Mouse (Mus musculus) hindbrain, embryonic 12.5 days (tissue): ENCODE results near the gene Gja4. TPM values are rescaled to one million over a fixed set of nuclear protein-coding genes. Genes with fewer than 3 reads are reported as not detected.

ENCODE experiments used
- ATAC-seq: fragments of 200-750 bp; cut with Nextera tagmentation; 2 replicates; pipeline ENCODE4 v1.8.0; 2017; ENCODE audit warnings: moderate TSS enrichment; ENCODE audit not compliant: low FRiP score
- H3K27ac ChIP-seq: fragments of 300-500 bp; sonication (generic); 2 replicates; pipeline ENCODE4 v1.5.1; 2016; ENCODE audit warnings: mild to moderate bottlenecking
- H3K27me3 ChIP-seq: fragments of 300-500 bp; sonication (generic); 2 replicates; pipeline ENCODE4 v1.6.1; 2016; ENCODE audit warnings: mild to moderate bottlenecking
- H3K36me3 ChIP-seq: fragments of 300-500 bp; sonication (generic); 2 replicates; pipeline ENCODE4 v1.6.1; 2016; ENCODE audit warnings: mild to moderate bottlenecking
- H3K4me1 ChIP-seq: fragments of 300-500 bp; sonication (generic); 2 replicates; pipeline ENCODE4 v1.6.1; 2016
- H3K4me2 ChIP-seq: fragments of 300-500 bp; sonication (generic); replicated peaks from 2 replicates; pipeline ENCODE4 v1.6.1; 2016; ENCODE audit warnings: mild to moderate bottlenecking
- H3K4me3 ChIP-seq: fragments of 300-500 bp; sonication (generic); 2 replicates; pipeline ENCODE4 v1.5.1; 2016; ENCODE audit warnings: mild to moderate bottlenecking
- H3K9ac ChIP-seq: fragments of 300-500 bp; sonication (generic); 2 replicates; pipeline ENCODE4 v1.6.1; 2016; ENCODE audit warnings: mild to moderate bottlenecking, moderate library complexity
- H3K9me3 ChIP-seq: fragments of 300-500 bp; sonication (generic); replicated peaks from 2 replicates; pipeline ENCODE4 v1.6.1; 2016; ENCODE audit warnings: mild to moderate bottlenecking
- whole genome bisulfite sequencing: fragments of 180-500 bp; shearing (Covaris S2); methylation state at CpG from one replicate; pipeline ENCODE4 v1.1.7; 2016; 5-methylcytosine and 5-hydroxymethylcytosine counted together
- polyA plus RNA-seq: library from polyadenylated mRNA; unstranded; fragments of >200 nt; fragmentation: Nextera tagmentation; extraction: Ambion mirVana; gene quantifications from 2 replicates; pipeline ENCODE4 v1.2.1, GENCODE M21; 2016

Gene Gja4
- polyA plus RNA-seq, 1 experiment from 2014 or later: 13.9 TPM

- Histone ChIP-seq H3K27me3 (peaks cover 55% of the 10 kb centered on the region), H3K9ac (no peak overlapping the region)
- 15% methylated on average over 13 of the region's 13 CpGs for WGBS
Measured at GRCm38 (mm10) chr4:127331171-127331570, 17.3 kb upstream of the Gja4 start.

GRCm38 (mm10) chr4:127330181-127331100, 16.6 kb upstream of the Gja4 start, which contains the start of gene Gjb3:
Gene Gjb3, minus strand, starts transcription at chr4:127330844.
- 2% methylated on average over 49 of the region's 49 CpGs for WGBS
- H3K9ac ChIP-seq: no peak within 1 kb of the TSS
- peaks cover 31% of the 10 kb centered on the region for H3K4me1 ChIP-seq
- no peak within 1 kb of the TSS for H3K27ac ChIP-seq
- no peaks in the 10 kb centered on the region for H3K9me3 ChIP-seq
- peak within 1 kb of the TSS; percentile 23 for H3K4me3 ChIP-seq
- ATAC-seq: peak; percentile 36; the same call in 1 of the 2 replicates
- H3K4me2 ChIP-seq: peak within 1 kb of the TSS; percentile 46
- peaks cover 62% of the 10 kb centered on the region for H3K27me3 ChIP-seq
- no peaks in the 10 kb centered on the region for H3K36me3 ChIP-seq

More at GRCm38 (mm10) chr4:127331171-127331570, 17.3 kb upstream of the Gja4 start:
- Histone ChIP-seq H3K4me3 (no peak overlapping the region), H3K4me2 (peak overlapping the region; percentile 46; the same call in 1 of the 2 replicates), H3K9me3 (no peaks in the 10 kb centered on the region), H3K4me1 (peaks cover 31% of the 10 kb centered on the region), H3K27ac (no peak overlapping the region), H3K36me3 (no peaks in the 10 kb centered on the region)
- no peak for ATAC-seq

GRCm38 (mm10) chr4:127329751-127330150, 15.9 kb upstream of the Gja4 start:
- no peaks in the 10 kb centered on the region for H3K9me3 ChIP-seq
- H3K4me3 ChIP-seq: 0 out of 2 replicates have a peak overlapping the region, but pooled peaks have one; percentile 23
- peaks cover 68% of the 10 kb centered on the region for H3K27me3 ChIP-seq
- ATAC-seq: no peak
- H3K9ac ChIP-seq: no peak overlapping the region
- H3K36me3 ChIP-seq: no peaks in the 10 kb centered on the region
- H3K4me2 ChIP-seq: peak overlapping the region; percentile 46
- peaks cover 31% of the 10 kb centered on the region for H3K4me1 ChIP-seq
- 3% methylated on average over 13 of the region's 13 CpGs for WGBS
- H3K27ac ChIP-seq: no peak overlapping the region

- WGBS: 8% methylated on average over 3 of the region's 3 CpGs
- Histone ChIP-seq H3K36me3 (no peaks in the 10 kb centered on the region), H3K4me2 (no peak overlapping the region), H3K9me3 (no peaks in the 10 kb centered on the region), H3K27ac (no peak overlapping the region), H3K4me1 (peaks cover 31% of the 10 kb centered on the region), H3K4me3 (no peak overlapping the region), H3K27me3 (peaks cover 68% of the 10 kb centered on the region), H3K9ac (no peak overlapping the region)
- ATAC-seq: no peak
Measured at GRCm38 (mm10) chr4:127329046-127329445, 15.2 kb upstream of the Gja4 start.

- no peak overlapping the region for H3K4me2 ChIP-seq
- H3K9ac ChIP-seq: no peak overlapping the region
- peaks cover 68% of the 10 kb centered on the region for H3K27me3 ChIP-seq
- 71% methylated on average over 7 of the region's 7 CpGs for WGBS
- no peak for ATAC-seq
- H3K27ac ChIP-seq: no peak overlapping the region
- peaks cover 31% of the 10 kb centered on the region for H3K4me1 ChIP-seq
- H3K4me3 ChIP-seq: no peak overlapping the region
- H3K9me3 ChIP-seq: no peaks in the 10 kb centered on the region
- no peaks in the 10 kb centered on the region for H3K36me3 ChIP-seq
Measured at GRCm38 (mm10) chr4:127328378-127328777, 14.5 kb upstream of the Gja4 start.

- Histone ChIP-seq H3K4me3 (no peak overlapping the region), H3K27ac (no peak overlapping the region), H3K9me3 (0 out of 2 replicates have a peak, but pooled peaks cover 3% of the 10 kb centered on the region), H3K36me3 (no peaks in the 10 kb centered on the region), H3K9ac (no peak overlapping the region), H3K4me2 (no peak overlapping the region), H3K27me3 (peaks cover 68% of the 10 kb centered on the region), H3K4me1 (peaks cover 29% of the 10 kb centered on the region)
- no peak for ATAC-seq
- 77% methylated on average over 6 of the region's 6 CpGs for WGBS
Measured at GRCm38 (mm10) chr4:127327749-127328148, 13.9 kb upstream of the Gja4 start.

- Histone ChIP-seq H3K9me3 (0 out of 2 replicates have a peak, but pooled peaks cover 3% of the 10 kb centered on the region), H3K4me2 (no peak overlapping the region), H3K27me3 (peaks cover 65% of the 10 kb centered on the region), H3K4me1 (peaks cover 28% of the 10 kb centered on the region), H3K36me3 (no peaks in the 10 kb centered on the region), H3K27ac (no peak overlapping the region), H3K9ac (no peak overlapping the region), H3K4me3 (no peak overlapping the region)
- 69% methylated on average over 7 of the region's 7 CpGs for WGBS
- ATAC-seq: no peak
Measured at GRCm38 (mm10) chr4:127327258-127327657, 13.4 kb upstream of the Gja4 start.

GRCm38 (mm10) chr4:127325276-127325675, 11.4 kb upstream of the Gja4 start:
- H3K9me3 ChIP-seq: 0 out of 2 replicates have a peak, but pooled peaks cover 3% of the 10 kb centered on the region
- no peak overlapping the region for H3K4me2 ChIP-seq
- H3K27me3 ChIP-seq: peaks cover 46% of the 10 kb centered on the region
- no peak overlapping the region for H3K27ac ChIP-seq
- H3K4me3 ChIP-seq: no peak overlapping the region
- H3K36me3 ChIP-seq: no peaks in the 10 kb centered on the region
- H3K9ac ChIP-seq: no peak overlapping the region
- no peak for ATAC-seq
- peaks cover 11% of the 10 kb centered on the region for H3K4me1 ChIP-seq
- WGBS: 90% methylated on average over 5 of the region's 5 CpGs

- no peak overlapping the region for H3K4me3 ChIP-seq
- 4% methylated on average over 6 of the region's 6 CpGs for WGBS
- H3K4me1 ChIP-seq: peaks cover 6% of the 10 kb centered on the region
- peaks cover 41% of the 10 kb centered on the region for H3K27me3 ChIP-seq
- no peaks in the 10 kb centered on the region for H3K36me3 ChIP-seq
- H3K4me2 ChIP-seq: no peak overlapping the region
- 0 out of 2 replicates have a peak, but pooled peaks have one; percentile 67 for ATAC-seq
- H3K9ac ChIP-seq: no peak overlapping the region
- H3K9me3 ChIP-seq: 0 out of 2 replicates have a peak, but pooled peaks cover 3% of the 10 kb centered on the region
- H3K27ac ChIP-seq: no peak overlapping the region
Measured at GRCm38 (mm10) chr4:127324759-127325158, 10.9 kb upstream of the Gja4 start.

GRCm38 (mm10) chr4:127324296-127324695, 10.5 kb upstream of the Gja4 start:
- Histone ChIP-seq H3K27me3 (peaks cover 36% of the 10 kb centered on the region), H3K27ac (no peak overlapping the region), H3K36me3 (no peaks in the 10 kb centered on the region), H3K4me3 (no peak overlapping the region), H3K4me1 (0 out of 2 replicates have a peak, but pooled peaks cover under 1% of the 10 kb centered on the region), H3K4me2 (no peak overlapping the region), H3K9me3 (0 out of 2 replicates have a peak, but pooled peaks cover 3% of the 10 kb centered on the region), H3K9ac (no peak overlapping the region)
- 0 out of 2 replicates have a peak, but pooled peaks have one; percentile 23 for ATAC-seq
- WGBS: 80% methylated on average over 10 of the region's 10 CpGs

- H3K4me2 ChIP-seq: no peak overlapping the region
- H3K4me1 ChIP-seq: no peaks in the 10 kb centered on the region
- no peak overlapping the region for H3K4me3 ChIP-seq
- 88% methylated on average over 3 of the region's 3 CpGs for WGBS
- no peaks in the 10 kb centered on the region for H3K36me3 ChIP-seq
- peaks cover 32% of the 10 kb centered on the region for H3K27me3 ChIP-seq
- no peak overlapping the region for H3K27ac ChIP-seq
- 0 out of 2 replicates have a peak, but pooled peaks cover 3% of the 10 kb centered on the region for H3K9me3 ChIP-seq
- ATAC-seq: no peak
- H3K9ac ChIP-seq: no peak overlapping the region
Measured at GRCm38 (mm10) chr4:127323651-127324050, 9.8 kb upstream of the Gja4 start.

- H3K36me3 ChIP-seq: no peaks in the 10 kb centered on the region
- H3K4me2 ChIP-seq: no peak overlapping the region
- WGBS: 4% methylated on average over 3 of the region's 3 CpGs
- no peak overlapping the region for H3K4me3 ChIP-seq
- H3K27me3 ChIP-seq: peaks cover 11% of the 10 kb centered on the region
- no peak overlapping the region for H3K27ac ChIP-seq
- no peak for ATAC-seq
- H3K9ac ChIP-seq: no peak overlapping the region
- H3K9me3 ChIP-seq: 0 out of 2 replicates have a peak, but pooled peaks cover 3% of the 10 kb centered on the region
- H3K4me1 ChIP-seq: no peaks in the 10 kb centered on the region
Measured at GRCm38 (mm10) chr4:127319613-127320012, 5.8 kb upstream of the Gja4 start.
